In the genomic region with DNA sequence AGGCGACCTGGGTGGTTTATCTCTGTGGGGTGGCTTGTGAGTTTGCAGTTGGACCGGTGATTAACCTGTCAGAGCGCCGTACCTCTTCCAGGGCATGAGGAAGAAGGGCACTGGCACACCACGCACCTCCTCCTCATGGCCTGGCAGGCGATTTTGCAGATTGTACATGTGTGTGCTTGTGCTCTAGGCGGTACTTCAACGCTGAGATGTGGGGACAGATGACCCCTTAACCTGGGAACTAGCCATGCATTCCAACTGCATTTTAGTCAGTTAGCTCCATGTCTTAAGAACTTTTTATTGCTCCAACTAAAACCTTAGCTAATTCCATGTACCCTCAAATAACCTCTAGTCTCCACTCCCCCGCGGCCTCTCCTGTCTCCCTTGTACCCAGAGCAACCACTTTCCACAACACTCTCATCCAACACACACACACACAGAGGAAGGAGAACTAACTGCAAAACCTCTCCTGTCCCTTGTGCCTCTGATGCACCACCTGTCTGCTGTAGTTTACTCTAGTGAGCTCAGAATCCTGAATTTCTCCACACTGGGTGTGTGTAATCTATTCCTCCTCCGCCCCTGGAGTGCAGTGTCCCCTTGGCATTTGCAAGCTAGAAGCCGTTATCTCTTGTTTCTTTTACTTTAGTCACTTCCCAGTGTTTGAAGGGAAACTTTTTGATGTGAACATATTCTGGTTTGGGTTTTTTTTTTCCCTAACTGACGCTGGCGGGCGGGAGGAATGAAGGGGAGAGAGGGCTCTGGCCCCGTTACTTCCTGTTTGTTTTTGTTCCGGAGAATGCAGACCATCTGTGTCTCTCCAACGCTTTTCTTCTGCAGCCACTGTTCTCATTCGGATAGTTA, we compare ENCODE assay signal across 9 mouse cellular contexts.
DNase-seq lines count a peak whose midpoint lies in the region; ATAC-seq and TF ChIP-seq lines count a peak whose summit lies in the region.
"Had no signal": no experiment of that assay in that cellular context is flagged by ENCODE, and none has a peak within 500 bp of the region (broad histone marks: within the 10 kb centered on the region; RNA-seq: fewer than 3 reads in every experiment).

No protein-coding gene starts in this region.

- TF ChIP-seq CTCF in E14TG2a.4 (conservative IDR thresholded peaks at IDR 0.05; ENCODE audit: low read length): no peak

- H3K9me3 ChIP-seq in E14TG2a.4 (ENCODE audit: low read length): no peaks in the 10 kb centered on the region
- H3K9me3 ChIP-seq in kidney, embryonic 16.5 days (ENCODE audit: low read length): no peaks in the 10 kb centered on the region
- H3K9me3 ChIP-seq in neural tube, embryonic 14.5 days (ENCODE audit: control insufficient read depth, low read length): no peaks in the 10 kb centered on the region

- WGBS in kidney, embryonic 16.5 days: 11% methylated on average over 19 of the region's 19 CpGs
- 54% methylated on average over 19 of the region's 19 CpGs for WGBS in neural tube, embryonic 14.5 days

- H3K36me3 ChIP-seq in E14TG2a.4 (ENCODE audit: insufficient read depth, low read length): no peaks in the 10 kb centered on the region
- H3K36me3 ChIP-seq in kidney, embryonic 16.5 days (ENCODE audit: insufficient read depth, low read length): no peaks in the 10 kb centered on the region
- no peaks in the 10 kb centered on the region for H3K36me3 ChIP-seq in neural tube, embryonic 14.5 days (ENCODE audit: control insufficient read depth, insufficient read depth, low read length)

- 0 out of 2 replicates have a peak overlapping the region, but pooled peaks have one; percentile 21 for H3K4me3 ChIP-seq in E14TG2a.4 (replicated peaks; ENCODE audit: low read length)
- no peak overlapping the region for H3K4me3 ChIP-seq in kidney, embryonic 16.5 days (ENCODE audit: low read length)
- H3K4me3 ChIP-seq in neural tube, embryonic 14.5 days (ENCODE audit: low read depth, low read length): no peak overlapping the region
- H3K4me3 ChIP-seq: myocyte had no signal

- DNase-seq in adrenal gland, adult 2 months: peak; percentile 72
- no peak for DNase-seq in adrenal gland, postnatal 25 days
- no peak for DNase-seq in right cerebral cortex, postnatal 36 days (ENCODE audit: low spot score in 2 of 2)
- DNase-seq in right cerebral cortex, adult 2 months (ENCODE audit: low spot score in 2 of 2): no peak

- H3K4me2 ChIP-seq in kidney, embryonic 16.5 days (replicated peaks; ENCODE audit: low read depth, low read length): peak overlapping the region; percentile 25
- H3K4me2 ChIP-seq in neural tube, embryonic 14.5 days (ENCODE audit: low read depth, low read length): no peak overlapping the region

- peak; percentile 29 for ATAC-seq in granulocyte monocyte progenitor cell, adult 5-6 weeks (replicated peaks; ENCODE audit: poor library complexity, severe bottlenecking)
- ATAC-seq in kidney, embryonic 16.5 days (ENCODE audit: low FRiP score, low TSS enrichment): peak; percentile 25; the same call in 1 of the 2 replicates
- ATAC-seq in neural tube, embryonic 14.5 days (ENCODE audit: low read depth): no peak

- peak overlapping the region; percentile 28; the same call in 1 of the 2 replicates for H3K9ac ChIP-seq in kidney, embryonic 16.5 days (replicated peaks; ENCODE audit: low read length)
- no peak overlapping the region for H3K9ac ChIP-seq in neural tube, embryonic 14.5 days (replicated peaks; ENCODE audit: low read depth, low read length)

- 0 out of 2 replicates have a peak, but pooled peaks cover 2% of the 10 kb centered on the region for H3K27me3 ChIP-seq in E14TG2a.4 (ENCODE audit: insufficient read depth, low read length)
- H3K27me3 ChIP-seq in kidney, embryonic 16.5 days (ENCODE audit: insufficient read depth, low read length): no peaks in the 10 kb centered on the region
- H3K27me3 ChIP-seq in neural tube, embryonic 14.5 days (ENCODE audit: control insufficient read depth, insufficient read depth, low read length): no peaks in the 10 kb centered on the region

- peaks cover 46% of the 10 kb centered on the region for H3K4me1 ChIP-seq in E14TG2a.4 (replicated peaks; ENCODE audit: low read depth, low read length)
- peaks cover 43% of the 10 kb centered on the region for H3K4me1 ChIP-seq in kidney, embryonic 16.5 days (ENCODE audit: insufficient read depth, low read length)
- peaks cover 16% of the 10 kb centered on the region; the same call in 1 of the 2 replicates for H3K4me1 ChIP-seq in neural tube, embryonic 14.5 days (ENCODE audit: control insufficient read depth, insufficient read depth, low read length)

- H3K27ac ChIP-seq in kidney, embryonic 16.5 days (ENCODE audit: low read length): peak overlapping the region; percentile 95
- H3K27ac ChIP-seq in neural tube, embryonic 14.5 days (ENCODE audit: low read depth, low read length): 0 out of 2 replicates have a peak overlapping the region, but pooled peaks have one; percentile 4
